Mouse (Mus musculus) thymus, adult 2 months (tissue): ENCODE measurements around the gene Dennd1a.

Experiments used
- CTCF ChIP-seq: fragments of 200-500 bp; IDR thresholded peaks from 2 replicates; pipeline ENCODE4 v1.5.1; 2012; ENCODE audit warnings: mild to moderate bottlenecking, control low read depth, low read length, moderate library complexity, borderline replicate concordance; ENCODE audit not compliant: control insufficient read depth, poor library complexity, insufficient read depth; ENCODE audit errors: extremely low read depth
- POLR2A ChIP-seq: fragments of 200-500 bp; IDR thresholded peaks from 2 replicates; pipeline ENCODE4 v1.6.1; 2012; ENCODE audit warnings: mild to moderate bottlenecking, low read length, control low read depth, moderate library complexity; ENCODE audit not compliant: control insufficient read depth, poor library complexity, insufficient read depth; ENCODE audit errors: extremely low read depth

DNA sequence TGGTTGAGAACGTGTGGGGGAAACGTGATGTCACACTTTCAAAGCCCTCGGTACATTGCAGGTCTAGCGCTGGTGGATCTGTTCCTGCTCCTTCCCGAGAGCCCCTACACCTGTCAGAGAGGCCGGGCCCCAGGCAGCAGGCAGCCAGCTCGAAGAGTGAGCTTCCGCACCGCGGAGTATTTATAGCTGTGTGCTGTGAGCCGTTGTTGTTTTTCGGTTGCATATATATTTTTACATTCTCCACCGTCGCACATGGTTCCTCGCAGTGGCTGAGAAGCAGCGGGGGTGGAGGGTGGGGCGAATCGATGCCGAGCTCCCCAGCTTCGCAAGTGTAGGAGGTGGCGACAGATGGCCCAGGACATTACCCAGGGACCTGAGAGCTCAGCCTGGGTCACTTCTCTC, 522.1 kb downstream of the Dennd1a start:
- TF ChIP-seq CTCF (no peak), POLR2A (0 out of 2 replicates have a peak, but pooled peaks have one; percentile 33)
